Mouse (Mus musculus) forelimb bud, embryonic 11.5 days (tissue): ENCODE measurements around the gene Rpl29.
A peak's percentile ranks its signal among the peaks of the same experiment; 100 is the strongest.

ENCODE experiments used
- DNase-seq: peaks from one replicate; pipeline ENCODE4 v3.0.0-alpha.2; 2012; ENCODE audit warnings: low read depth, low spot score

The Rpl29 gene

DNA sequence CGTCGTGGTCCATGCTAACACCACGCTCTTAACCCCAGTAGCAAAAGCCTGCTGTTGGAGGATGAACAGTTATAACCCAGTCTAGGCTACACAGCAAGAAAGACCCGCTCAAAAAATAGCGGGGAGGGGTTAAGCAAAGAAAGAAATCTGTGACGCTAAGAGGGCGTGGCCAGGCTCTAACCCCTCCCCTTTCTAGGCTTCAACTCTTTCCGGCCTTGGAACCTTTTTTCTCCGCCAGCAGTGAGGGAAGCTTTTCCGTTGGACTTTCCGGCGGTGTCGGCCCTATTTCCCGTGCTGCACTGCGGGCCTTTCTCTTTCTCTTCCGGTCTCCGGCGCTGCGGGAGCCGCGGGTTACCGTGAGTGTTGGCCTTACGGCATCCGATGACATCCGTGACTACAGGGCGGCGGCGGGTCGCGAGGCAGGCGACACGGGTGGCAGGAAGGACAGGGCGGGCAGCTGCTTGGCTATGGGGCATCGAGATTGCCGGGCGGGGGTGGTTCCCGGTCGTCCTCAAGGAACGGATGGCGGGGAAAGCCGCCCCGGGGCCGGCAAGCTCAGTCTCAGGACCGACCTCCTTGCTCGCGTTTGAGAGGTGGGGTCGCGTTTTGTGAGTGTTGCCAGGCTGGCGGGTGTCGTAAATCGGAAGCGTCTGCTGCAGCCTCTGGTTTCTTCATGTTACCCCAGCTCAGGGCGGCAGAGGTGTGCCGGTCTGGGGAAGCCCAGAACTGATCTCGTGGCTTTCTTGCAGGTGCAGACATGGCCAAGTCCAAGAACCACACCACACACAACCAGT is at the start of gene Rpl29:
TSS of gene Rpl29 (plus strand) at position 234 of the 794 bp plus-strand sequence.
- peak; percentile 98 for DNase-seq

DNA sequence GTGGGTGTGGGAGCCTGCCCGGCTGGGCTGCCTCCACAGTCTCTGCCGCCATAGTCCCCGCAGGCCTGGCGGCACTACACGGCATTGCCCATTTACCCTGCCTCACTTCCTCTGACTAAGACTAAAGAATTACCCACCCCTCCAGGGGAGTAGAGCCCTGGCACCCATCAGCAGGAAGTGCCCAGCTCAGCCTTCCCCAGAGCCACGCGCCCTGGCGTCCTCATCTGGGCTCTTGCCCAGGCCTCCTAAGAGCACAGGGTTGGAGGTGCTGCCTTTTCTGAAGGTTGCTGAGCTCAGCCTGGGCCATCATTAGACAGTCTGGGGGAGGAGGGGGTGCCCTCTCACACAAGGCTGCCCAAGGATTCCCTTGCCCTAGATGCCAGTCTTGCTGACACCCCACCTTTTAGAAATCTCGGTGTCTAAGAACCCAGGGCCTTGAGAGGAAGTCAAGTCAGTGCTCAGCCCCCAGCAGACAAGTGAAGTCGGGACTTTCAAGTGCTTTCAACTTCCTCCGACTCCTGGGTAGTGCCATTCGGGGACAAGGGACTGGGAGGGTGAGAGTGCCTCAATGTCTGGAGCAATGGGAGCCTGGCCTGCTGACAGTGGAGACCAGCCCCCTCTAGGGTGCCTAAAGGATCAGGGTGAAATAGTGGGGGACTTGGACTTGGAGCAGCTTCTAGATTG is 42.9 kb upstream of the Rpl29 start:
- no peak for DNase-seq

DNA sequence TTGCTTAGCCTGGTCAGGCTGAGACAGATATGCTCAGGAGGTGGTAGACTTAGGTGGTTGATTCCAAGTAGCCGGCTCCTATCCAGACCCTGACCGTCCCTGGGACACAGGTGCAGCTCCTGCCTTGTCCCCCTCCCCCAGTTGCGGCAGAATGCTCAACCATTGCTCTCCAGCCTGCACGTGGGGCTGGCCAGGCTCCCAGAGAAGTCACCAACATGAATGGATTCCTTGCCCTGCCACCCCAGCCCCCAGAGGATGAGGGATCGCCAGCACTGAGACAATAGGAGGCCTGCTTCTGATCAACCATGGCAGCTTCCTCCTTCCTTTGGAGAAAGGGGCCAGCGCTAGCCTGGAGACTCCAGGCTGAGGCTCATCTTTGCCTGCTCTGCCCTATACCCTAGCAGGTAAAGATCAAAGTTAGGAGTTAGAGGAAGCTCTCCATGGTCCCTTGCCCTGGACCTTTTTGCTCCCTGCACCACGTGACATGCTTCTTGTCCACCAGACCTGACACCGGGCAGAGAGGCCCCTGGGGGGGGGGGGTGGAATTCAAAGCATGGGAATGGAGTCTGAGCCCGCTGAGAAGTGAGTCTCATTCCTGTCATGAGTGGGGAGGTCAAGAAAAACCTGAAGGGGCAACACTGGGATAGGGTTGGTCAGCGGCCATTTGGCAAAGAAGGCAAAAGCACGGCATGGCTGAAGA is 36.3 kb upstream of the Rpl29 start:
- no peak for DNase-seq

GRCm38 (mm10) chr9:106393548-106393947 is 35.7 kb upstream of the Rpl29 start:
- DNase-seq, result no peak

- DNase-seq, result no peak
Observed at GRCm38 (mm10) chr9:106394649-106395602, 34.3 kb upstream of the Rpl29 start.

GRCm38 (mm10) chr9:106397733-106398132 is 31.5 kb upstream of the Rpl29 start:
- no peak for DNase-seq

DNA sequence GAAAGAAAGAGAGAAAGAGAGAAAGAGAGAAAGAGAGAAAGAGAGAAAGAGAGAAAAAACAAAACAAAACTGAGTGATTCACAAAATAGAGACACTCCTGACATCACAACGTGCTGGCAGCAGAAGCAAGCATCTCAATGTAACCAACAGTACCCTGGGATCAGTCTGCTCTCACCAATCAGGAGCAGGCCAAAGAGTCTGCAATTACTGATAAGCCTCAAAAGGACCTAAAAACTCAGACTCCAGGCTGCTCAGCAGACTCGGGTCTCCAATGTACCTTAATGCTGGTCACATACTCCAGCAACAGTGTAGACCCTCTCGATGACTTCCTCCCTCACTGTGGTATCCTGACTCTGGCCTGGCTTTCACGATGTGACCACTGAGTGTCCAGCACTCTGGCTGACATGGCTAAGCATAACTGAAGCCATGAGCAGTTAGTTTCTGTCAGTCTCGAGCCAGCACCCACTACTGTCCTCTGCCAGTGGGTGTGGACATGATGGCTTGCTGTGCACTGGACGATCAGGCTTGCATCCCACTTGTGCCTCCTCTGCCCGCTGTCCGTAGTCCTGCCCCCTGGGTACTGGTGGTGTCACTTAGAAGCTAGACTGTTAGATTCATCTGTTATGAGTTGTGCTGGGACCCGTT is 30.5 kb upstream of the Rpl29 start:
- no peak for DNase-seq

GRCm38 (mm10) chr9:106399808-106400207 is 29.4 kb upstream of the Rpl29 start:
- no peak for DNase-seq

- no peak for DNase-seq
Observed at GRCm38 (mm10) chr9:106402149-106402548, 27.1 kb upstream of the Rpl29 start.

GRCm38 (mm10) chr9:106402607-106403375 is 26.5 kb upstream of the Rpl29 start:
- no peak for DNase-seq

DNA sequence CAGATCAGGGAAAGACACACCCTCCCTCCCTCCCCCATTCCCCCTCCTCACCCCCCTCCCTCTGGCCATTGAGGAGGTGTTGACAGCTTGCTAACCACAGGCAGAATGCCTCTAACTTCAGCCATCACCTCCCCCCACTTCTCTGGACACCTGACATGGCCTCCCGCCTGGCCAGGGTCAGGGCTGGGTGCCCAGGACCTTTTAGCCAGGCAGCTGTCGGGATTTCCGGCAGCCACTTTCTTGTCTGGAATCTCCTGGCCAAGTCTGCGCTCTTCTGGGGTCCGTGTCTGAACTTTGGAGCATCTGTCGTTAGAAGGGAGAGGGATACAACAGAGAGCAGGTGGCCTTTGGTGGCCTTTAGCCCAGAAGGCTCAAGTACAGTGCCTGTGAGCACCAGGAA is 24.0 kb upstream of the Rpl29 start:
- DNase-seq, result no peak

DNA sequence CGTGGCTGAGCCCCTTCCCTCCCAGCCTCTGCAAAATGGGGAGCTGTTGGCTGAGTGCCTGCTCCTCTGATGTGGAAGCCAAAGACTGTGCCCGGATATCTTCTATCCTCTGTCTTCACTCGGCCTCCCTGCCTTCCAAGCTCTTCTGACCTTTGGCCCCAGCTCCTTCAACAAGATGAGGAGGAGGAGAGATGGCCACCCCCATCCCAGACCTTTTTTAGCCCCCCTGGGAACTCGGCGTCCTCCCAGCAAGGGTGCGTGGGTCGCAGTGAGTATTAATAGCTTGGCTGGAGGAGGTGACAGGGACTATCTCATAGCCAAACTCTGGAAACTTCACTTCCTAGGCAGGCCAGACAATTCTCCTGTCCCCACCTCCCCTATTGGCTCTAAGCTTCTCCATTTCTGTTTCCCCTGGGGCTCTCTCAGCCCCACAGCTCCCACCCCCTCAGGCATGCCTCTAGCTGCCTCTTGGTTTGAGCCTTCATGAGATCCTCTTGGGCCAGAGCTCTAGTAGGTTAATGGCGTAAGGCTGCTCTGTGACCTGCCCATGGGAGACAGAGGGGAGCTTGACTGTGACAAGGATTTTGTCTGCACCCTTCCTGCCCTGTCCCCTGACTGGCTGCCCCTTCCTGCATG is 22.7 kb upstream of the Rpl29 start:
- no peak for DNase-seq

GRCm38 (mm10) chr9:106409096-106409495 is 20.2 kb upstream of the Rpl29 start:
- no peak for DNase-seq

- DNase-seq, result peak; percentile 35
Observed at GRCm38 (mm10) chr9:106410086-106410650, 19.1 kb upstream of the Rpl29 start.

- DNase-seq, result no peak
Observed at GRCm38 (mm10) chr9:106411091-106411594, 18.1 kb upstream of the Rpl29 start.

DNA sequence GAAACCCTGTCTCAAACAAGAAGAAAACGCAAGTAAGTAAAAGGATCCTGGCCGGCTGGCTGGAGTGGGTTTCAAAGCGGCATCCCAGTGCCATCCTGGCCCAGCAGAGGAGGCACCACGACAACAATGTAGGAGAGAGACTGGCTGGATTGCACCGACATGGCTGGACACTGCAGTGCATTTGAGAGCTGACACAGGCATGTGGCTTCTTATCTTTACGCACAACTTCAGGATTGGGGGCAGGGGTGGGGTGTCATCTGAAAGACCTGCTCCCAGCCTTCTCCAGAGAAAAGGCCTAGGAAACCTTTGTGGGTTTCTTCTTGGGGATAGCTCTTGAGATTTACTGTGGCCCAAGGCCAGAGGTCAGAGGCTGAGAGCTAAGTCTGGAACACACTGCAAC is 17.5 kb upstream of the Rpl29 start:
- DNase-seq, result no peak

DNA sequence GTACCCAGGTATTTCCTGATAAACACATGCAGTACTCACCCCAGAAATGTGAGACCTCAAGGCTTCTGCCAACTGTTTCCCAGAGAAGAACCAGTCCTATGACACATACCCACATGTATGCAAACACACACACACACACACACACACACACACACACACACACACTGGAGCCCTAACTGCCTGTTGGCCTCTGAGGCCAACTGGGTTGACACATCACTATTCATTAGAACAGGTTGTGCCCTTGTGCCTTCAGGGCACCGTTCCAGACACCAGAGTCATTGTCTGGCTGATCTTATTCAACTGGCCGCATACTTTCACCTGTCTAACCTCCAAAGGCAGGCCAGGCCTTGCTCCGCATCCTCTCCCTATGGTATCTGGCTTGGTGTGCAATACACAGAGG is 17.0 kb upstream of the Rpl29 start:
- no peak for DNase-seq

- no peak for DNase-seq
Observed at GRCm38 (mm10) chr9:106413606-106414005, 15.6 kb upstream of the Rpl29 start.

DNA sequence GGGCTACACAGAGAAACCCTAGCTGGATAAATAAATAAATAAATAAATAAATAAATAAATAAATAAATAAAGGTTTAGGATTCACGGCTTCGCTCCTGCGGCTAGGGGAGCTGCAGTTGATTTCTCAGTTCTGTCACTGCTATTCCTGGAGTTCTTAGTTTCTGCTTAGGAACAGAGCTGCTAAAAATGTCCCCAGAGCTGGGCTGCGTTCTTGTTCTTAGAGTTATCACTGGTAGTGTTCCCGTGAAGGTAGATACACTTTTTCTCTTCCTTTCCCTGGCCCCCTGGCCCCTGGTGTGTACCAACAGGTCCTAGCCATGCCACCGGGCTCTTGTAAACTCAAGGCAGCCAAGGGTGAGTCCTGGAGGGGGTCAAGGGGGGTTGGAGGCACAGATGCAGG is 12.4 kb upstream of the Rpl29 start:
- DNase-seq, result no peak
